Mouse (Mus musculus) naive thymus-derived CD4-positive, alpha-beta T cell, adult 2 months (primary cell): Measurements from ENCODE around the gene Fam3c.
"Not testable (repeated sequence)": the region's sequence is repeated elsewhere in the genome, so short reads cannot be mapped to it uniquely, and the experiment has no call there.

Source experiments
- DNase-seq: peaks from one replicate; pipeline ENCODE4 v3.0.0-alpha.2; 2011; ENCODE audit warnings: low read depth

Fam3c gene

DNA sequence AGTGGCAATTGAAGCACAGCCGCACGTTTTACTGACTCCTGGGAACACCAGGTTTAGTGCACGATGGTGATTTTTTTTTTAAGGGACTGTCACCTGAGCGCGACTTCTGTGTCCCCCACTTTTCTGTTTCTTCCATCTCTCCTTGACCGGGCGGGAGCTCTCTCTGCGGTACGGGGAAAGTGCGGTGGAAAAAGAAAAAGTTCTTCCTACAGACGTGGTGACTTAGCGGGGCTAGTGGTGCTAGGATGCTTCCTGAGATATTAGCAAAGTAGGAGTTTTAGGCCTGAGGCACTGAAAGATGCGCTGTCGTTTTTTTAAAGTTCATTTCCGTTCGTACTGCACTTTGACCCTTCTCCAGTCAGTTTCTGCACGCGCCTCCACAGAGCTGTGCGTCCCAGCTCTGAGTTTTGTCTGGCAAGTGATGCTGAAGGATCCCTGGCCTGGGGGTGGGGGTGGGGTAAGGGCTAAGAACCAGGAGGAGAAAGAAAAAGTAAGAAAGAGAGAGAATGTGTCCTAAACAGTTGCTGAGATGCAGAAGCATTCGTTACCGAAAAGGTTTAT, 66.5 kb downstream of the Fam3c start:
- no peak for DNase-seq

DNA sequence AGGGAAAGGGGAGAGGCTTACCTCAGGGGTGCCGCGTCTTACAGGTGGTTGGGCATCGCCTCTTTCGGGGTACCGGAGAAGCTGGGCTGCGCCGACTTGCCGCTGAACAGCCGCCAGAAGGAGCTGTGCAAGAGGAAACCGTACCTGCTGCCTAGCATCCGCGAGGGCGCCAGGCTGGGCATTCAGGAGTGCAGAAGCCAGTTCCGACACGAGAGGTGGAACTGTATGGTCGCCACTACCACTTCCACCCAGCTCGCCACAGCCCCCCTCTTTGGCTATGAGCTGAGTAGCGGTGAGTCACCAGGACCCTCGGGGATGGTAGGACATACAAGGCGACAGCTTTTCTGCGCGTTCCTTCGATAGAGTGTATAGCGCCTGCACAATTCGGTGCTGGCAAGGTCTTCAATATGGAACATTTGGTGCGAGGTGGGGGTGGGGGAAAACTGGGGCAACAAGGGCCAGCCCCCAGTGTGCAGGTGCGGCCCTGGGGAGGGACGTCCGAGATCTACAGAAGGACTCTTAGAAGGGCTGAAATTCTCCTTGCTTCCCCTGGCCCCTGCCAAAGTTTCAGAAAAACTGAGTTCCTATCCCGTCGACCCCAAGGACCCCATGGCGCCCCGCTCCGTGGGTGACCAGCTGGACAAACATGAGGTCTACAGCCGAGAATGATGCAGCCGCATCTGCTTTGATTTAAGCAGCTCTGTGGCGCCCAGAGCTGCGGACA, 67.1 kb downstream of the Fam3c start:
- peak; percentile 38 for DNase-seq

DNA sequence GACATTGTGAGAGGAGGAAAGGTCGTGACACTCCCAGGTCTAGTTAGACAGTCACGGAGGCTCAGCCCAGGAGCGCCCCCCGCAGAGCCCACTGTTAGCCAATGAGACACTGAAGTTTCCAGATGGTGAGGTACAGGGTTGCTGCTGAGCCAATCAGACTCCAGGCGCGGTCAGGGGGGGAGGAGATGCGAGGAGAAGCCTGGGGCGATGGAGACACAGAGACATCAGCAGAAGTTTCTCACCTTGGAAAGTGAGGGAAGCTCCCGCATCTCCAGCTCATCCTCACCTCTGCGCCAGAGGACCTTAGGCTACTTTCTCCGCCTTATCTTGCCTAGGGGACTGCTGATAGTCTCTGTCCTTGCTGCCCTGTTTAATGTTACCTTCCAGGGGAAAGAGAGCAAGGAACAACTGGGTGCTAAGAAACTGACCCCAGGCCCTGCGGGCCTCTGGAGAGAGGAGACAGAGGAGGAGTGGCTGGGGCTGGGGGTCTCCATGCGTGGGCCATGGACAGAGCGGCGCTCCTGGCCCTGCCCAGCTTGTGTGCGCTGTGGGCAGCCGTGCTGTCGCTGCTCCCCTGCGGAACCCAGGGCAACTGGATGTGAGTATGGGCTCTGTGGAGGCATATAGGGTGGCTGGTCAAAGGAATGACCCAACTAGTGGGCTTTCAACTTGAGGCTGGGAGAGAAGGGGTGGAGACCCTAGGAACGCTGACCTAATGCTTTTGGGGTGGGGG, 67.9 kb downstream of the Fam3c start, which contains the start of gene Wnt16:
Gene Wnt16, plus strand, starts transcription at position 224 of the 733 bp plus-strand sequence.
- DNase-seq: no peak

DNA sequence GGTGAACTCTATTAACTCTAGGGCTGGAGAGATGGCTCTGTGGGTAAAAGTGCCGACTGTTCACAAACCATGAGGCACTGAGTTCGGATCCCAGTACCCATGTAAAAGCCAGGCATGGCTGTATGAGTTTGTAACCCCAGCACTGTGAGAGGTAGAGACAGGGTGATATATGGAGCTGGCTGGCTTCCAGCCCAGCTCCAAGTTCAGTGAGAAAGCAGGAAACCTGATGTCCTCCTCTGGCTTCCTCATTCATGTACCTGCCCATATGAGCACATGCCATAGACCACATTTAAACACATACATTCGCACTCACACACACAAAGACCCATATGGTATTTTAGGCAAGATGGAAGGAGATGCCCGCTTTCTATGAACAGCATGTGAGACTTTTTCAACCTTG, 73.6 kb downstream of the Fam3c start:
- no peak for DNase-seq

DNA sequence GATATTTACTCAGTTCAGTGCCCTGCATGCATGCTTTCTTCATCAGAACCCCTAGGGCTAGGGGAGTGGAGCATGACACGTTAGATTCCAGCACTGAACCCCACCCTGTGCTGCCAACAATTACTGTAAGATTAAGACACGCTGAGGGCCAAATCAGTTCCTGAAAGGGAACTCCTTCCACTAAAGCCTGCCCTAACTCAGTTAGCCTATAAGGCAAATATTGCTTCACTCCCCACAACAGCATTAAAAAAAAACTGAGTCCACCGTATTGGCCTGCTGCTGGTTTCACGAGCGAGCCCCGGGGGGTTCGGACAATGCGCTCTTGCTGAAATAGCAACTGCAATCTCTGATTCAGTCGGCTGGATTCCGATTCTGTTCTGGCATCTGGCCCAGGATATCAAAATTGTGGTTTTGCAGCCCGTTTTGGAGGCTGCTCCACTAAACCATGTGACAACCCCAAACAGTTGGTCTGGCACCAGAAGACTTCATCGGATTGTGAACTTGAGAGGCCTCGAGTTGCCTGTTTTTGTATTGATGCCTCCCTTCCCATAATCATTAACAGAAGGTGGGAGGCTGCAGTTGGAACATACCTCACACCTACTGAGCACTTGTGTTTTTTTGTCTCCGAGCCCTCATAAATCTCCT, 75.7 kb downstream of the Fam3c start:
- no peak for DNase-seq

DNA sequence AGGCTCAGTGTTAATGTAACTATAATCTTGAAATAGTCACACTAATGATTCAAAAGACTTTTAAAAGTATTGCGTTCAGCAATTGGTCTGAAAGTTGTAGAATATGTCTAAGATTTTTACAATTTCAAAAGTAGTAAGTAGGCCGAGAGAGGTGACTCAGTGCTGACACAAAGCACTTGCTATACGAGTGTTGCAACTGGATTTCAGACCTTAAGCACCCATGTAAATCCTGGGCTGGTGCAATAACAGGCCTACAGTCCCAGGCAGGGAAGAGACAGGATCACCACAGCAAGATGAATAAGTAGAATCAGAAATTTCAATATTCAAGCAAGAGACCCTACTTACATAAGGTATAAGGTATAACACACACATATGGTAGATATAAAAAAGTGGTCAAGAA, 78.1 kb downstream of the Fam3c start:
- DNase-seq: no peak

DNA sequence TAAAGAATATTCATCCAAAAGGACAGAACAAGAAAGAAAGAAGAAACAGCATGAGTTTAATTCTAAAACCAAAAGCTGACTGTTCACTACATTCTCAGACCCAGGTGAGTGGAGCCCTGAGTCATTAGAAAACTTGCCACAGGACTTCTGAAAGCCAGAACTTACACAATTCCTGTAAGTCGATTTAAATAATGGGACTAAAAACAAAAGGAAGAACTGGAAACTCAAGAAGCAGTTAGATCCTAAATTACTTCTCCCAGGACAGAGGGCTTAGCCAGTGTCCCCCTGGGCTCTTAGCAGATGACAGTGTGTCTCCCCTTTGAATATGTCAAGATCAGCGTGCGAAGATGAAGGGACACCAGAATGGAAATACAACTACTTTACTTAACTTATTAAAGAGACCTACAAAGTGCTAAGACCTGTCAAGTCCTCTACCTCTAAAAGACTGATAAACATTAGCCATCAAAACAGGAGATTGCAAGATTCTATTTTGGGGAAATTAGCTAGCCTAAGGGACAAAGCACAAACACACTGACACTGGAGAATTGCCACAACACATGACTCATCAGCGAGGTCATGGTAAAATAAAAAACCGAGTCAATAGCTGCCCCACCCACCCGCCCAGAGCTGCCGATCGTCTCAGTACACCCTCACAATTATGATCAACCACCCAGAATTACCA, 86.1 kb downstream of the Fam3c start:
- no peak for DNase-seq

DNA sequence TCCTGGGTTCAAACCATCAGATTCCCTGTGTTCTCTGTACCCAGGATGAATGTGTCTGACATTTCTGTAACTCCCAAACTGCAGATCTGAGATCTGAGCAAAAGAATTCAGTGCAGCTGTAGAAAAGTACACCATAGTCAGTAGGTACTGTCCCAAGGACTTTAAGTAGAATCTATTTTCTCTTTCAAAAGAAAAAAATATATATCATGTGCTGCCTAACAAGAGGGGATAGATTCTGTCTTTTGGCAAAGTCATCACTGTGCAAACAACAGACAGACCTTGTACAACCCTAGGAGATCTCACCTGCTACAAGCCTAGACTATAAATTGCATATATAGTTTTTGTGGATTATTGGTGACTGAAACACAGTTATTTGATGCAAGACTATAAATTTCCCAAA, 87.4 kb downstream of the Fam3c start:
- no peak for DNase-seq

DNA sequence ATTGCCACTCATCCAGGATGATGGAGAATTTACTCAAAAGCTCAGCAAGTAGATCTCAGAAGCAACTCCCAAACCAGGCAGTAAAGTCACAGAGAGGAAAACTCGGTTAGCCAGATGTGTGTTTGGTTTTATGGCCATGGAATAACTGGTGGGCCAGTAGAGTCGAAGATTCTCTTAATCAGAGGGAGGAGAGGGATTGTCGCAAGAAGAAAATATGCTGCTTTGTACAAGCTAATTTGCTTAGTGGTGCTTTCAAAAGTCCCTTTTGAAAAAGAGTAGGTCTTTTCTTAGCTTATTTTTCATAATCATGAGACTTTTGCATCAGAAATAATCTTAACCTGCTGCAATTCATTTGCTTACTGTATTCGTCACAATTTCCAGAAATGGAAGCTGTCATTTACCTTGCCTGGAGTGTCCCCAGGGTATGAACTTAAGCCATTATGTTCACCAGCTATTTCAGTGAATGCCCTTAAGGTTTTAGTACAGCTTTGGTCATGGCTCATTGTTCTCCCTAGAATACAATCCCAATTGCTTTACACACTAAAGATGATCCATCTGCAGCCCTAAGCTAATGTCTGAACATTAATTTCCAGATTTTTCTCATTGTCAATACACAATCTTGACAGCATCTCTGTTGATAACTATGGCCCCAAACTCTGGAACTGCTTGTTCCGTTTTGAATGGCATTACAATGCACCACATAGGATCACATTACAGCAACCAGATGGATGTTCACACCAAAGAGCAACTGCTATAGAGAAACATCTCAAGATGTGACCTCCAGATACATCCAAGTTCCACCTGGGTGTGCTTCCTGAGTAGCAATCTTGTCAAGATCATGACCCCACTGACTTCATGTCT, 88.0 kb downstream of the Fam3c start:
- no peak for DNase-seq

GRCm38 (mm10) chr6:22266018-22266417, 90.0 kb downstream of the Fam3c start:
- DNase-seq: no peak

DNA sequence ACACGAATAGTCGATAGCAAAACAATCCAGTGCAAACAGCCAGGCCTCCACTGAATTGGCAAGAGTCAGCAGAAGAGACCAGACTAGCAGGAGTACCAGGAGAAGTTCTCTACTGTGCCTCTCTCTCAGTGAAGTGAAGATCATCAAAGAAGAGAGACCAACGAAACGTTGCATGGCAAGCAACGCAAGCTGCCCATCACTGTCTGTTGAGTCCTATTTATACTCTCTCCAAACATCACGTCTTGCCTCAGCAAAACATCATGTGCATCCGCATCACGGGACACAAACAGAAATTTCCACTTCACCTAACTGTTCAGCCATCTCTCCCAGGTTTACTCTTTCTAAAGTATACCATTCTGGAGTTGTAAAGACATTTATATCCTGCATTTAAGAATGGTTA, 91.9 kb downstream of the Fam3c start:
- not testable (repeated sequence) for DNase-seq

DNA sequence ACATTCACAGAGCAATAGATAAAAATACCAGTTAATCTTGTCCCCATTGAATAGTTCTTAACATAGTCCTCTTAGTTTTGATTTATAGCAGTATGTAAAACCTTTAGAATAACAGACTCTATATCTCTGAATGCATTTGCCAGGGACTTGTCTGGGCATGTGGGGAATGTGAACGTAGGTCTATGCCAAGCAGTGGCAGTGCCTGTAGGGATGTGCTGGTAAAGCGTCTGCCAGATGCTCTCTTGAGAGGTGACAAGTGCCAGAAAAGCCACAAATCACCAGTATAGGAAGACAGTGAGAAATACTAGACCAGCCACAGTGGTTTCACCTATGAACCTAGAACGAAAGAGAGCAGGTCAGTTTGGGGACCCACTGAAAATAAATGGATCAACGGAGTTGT, 93.5 kb downstream of the Fam3c start:
- no peak for DNase-seq

DNA sequence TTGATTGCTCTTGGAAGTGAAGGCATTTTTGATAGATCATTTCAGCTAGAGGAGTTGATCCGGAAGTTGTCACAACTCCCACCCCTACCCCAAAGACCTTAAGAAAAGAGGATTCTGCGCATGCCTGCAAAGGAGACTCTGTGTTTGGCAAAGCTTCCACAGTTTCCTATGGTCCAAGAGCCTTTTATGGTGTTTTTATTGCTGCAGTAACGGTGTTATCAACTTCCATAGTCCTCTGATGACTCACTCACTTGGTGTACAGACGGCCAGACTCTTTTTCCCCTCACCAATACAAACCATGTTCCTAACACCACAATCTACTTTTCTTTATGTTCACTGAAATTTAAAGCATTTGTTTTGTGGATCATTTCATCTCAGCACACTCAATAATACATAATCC, 97.3 kb downstream of the Fam3c start:
- DNase-seq: no peak
